Mouse (Mus musculus): ENCODE results near the gene Olfr873. TPM values are rescaled to one million over a fixed set of nuclear protein-coding genes. Genes with fewer than 3 reads are reported as not detected.
"Not testable (repeated sequence)": the region's sequence is repeated elsewhere in the genome, so short reads cannot be mapped to it uniquely, and the experiment has no call there.

The Olfr873 gene
- not detected in 2 replicates for total RNA-seq (2014; rRNA removed)
- polyA plus RNA-seq (2015; fragmentation: Nextera tagmentation; extraction: Ambion mirVana), result not detected in 2 replicates

- no peak within 1 kb of the TSS for H3K4me2 ChIP-seq (ENCODE audit: low read depth, low read length, poor library complexity, severe bottlenecking)
- H3K36me3 ChIP-seq (ENCODE audit: insufficient read depth, low read length), result no peaks in the 10 kb centered on the region
- no peak for TF ChIP-seq CTCF (IDR thresholded peaks at IDR 0.05)
- 0 out of 2 replicates have a peak, but pooled peaks cover 4% of the 10 kb centered on the region for H3K9me3 ChIP-seq (ENCODE audit: low read length)
- ATAC-seq (ENCODE audit: low FRiP score) (no peak), DNase-seq (ENCODE audit: low spot score) (no peak)
- no peak within 1 kb of the TSS for H3K9ac ChIP-seq (replicated peaks; ENCODE audit: low read length, poor library complexity, severe bottlenecking)
- no peaks in the 10 kb centered on the region for H3K4me1 ChIP-seq (ENCODE audit: insufficient read depth, low read length)
- H3K27me3 ChIP-seq (ENCODE audit: insufficient read depth, low read length), result no peaks in the 10 kb centered on the region
- no peak within 1 kb of the TSS for H3K4me3 ChIP-seq (ENCODE audit: low read depth, low read length)
- H3K27ac ChIP-seq (ENCODE audit: low read depth, low read length), result no peak within 1 kb of the TSS
- 77% methylated on average over 1 of the region's 1 CpGs for WGBS
Measured at GRCm38 (mm10) chr9:20298232-20298631, at the start of gene Olfr873. Gene Olfr873, plus strand, starts transcription at chr9:20298532.

- Histone ChIP-seq H3K9me3 (ENCODE audit: low read length) (no peaks in the 10 kb centered on the region), H3K27me3 (ENCODE audit: insufficient read depth, low read length) (no peaks in the 10 kb centered on the region), H3K36me3 (ENCODE audit: insufficient read depth, low read length) (no peaks in the 10 kb centered on the region), H3K4me3 (ENCODE audit: low read depth, low read length) (no peak within 1 kb of the TSS), H3K9ac (replicated peaks; ENCODE audit: low read length, poor library complexity, severe bottlenecking) (no peak within 1 kb of the TSS), H3K27ac (ENCODE audit: low read depth, low read length) (no peak within 1 kb of the TSS), H3K4me1 (ENCODE audit: insufficient read depth, low read length) (no peaks in the 10 kb centered on the region), H3K4me2 (ENCODE audit: low read depth, low read length, poor library complexity, severe bottlenecking) (no peak within 1 kb of the TSS)
- WGBS, result 77% methylated on average over 1 of the region's 1 CpGs
- no peak for TF ChIP-seq CTCF (IDR thresholded peaks at IDR 0.05)
- no peak for ATAC-seq (ENCODE audit: low FRiP score)
- no peak for DNase-seq (ENCODE audit: low spot score)
Measured at GRCm38 (mm10) chr9:20282051-20282450, 16.3 kb upstream of the Olfr873 start, which contains the start of gene Olfr39. Gene Olfr39, plus strand, starts transcription at chr9:20282351.

- not testable (repeated sequence) for DNase-seq (ENCODE audit: low spot score); H3K4me3 ChIP-seq (ENCODE audit: low read depth, low read length); H3K4me1 ChIP-seq (ENCODE audit: insufficient read depth, low read length); H3K27ac ChIP-seq (ENCODE audit: low read depth, low read length); H3K27me3 ChIP-seq (ENCODE audit: insufficient read depth, low read length); ATAC-seq (ENCODE audit: low FRiP score); H3K9me3 ChIP-seq (ENCODE audit: low read length); H3K9ac ChIP-seq (replicated peaks; ENCODE audit: low read length, poor library complexity, severe bottlenecking); H3K4me2 ChIP-seq (ENCODE audit: low read depth, low read length, poor library complexity, severe bottlenecking); H3K36me3 ChIP-seq (ENCODE audit: insufficient read depth, low read length)
- WGBS, result 86% methylated on average over 5 of the region's 5 CpGs
Measured at GRCm38 (mm10) chr9:20295562-20295961, 2.8 kb upstream of the Olfr873 start.

GRCm38 (mm10) chr9:20335994-20336393 lies 37.7 kb downstream of the Olfr873 start, which contains the start of gene Olfr18:
Gene Olfr18, minus strand, starts transcription at chr9:20336094.
- DNase-seq (ENCODE audit: low spot score) (no peak), ATAC-seq (ENCODE audit: low FRiP score) (no peak)
- no peak within 1 kb of the TSS for H3K27ac ChIP-seq (ENCODE audit: low read depth, low read length)
- H3K9me3 ChIP-seq (ENCODE audit: low read length), result no peaks in the 10 kb centered on the region
- no peak within 1 kb of the TSS for H3K9ac ChIP-seq (replicated peaks; ENCODE audit: low read length, poor library complexity, severe bottlenecking)
- H3K4me2 ChIP-seq (ENCODE audit: low read depth, low read length, poor library complexity, severe bottlenecking), result no peak within 1 kb of the TSS
- H3K4me1 ChIP-seq (ENCODE audit: insufficient read depth, low read length), result no peaks in the 10 kb centered on the region
- H3K27me3 ChIP-seq (ENCODE audit: insufficient read depth, low read length), result no peaks in the 10 kb centered on the region
- TF ChIP-seq CTCF (IDR thresholded peaks at IDR 0.05), result no peak
- no peaks in the 10 kb centered on the region for H3K36me3 ChIP-seq (ENCODE audit: insufficient read depth, low read length)
- H3K4me3 ChIP-seq (ENCODE audit: low read depth, low read length), result no peak within 1 kb of the TSS

- WGBS, result 93% methylated on average over 4 of the region's 4 CpGs
- no peak for TF ChIP-seq CTCF (IDR thresholded peaks at IDR 0.05)
- Histone ChIP-seq H3K4me1 (ENCODE audit: insufficient read depth, low read length) (no peaks in the 10 kb centered on the region), H3K27ac (ENCODE audit: low read depth, low read length) (no peak overlapping the region), H3K4me3 (ENCODE audit: low read depth, low read length) (no peak overlapping the region), H3K36me3 (ENCODE audit: insufficient read depth, low read length) (peaks cover 22% of the 10 kb centered on the region), H3K27me3 (ENCODE audit: insufficient read depth, low read length) (no peaks in the 10 kb centered on the region), H3K4me2 (ENCODE audit: low read depth, low read length, poor library complexity, severe bottlenecking) (no peak overlapping the region), H3K9me3 (ENCODE audit: low read length) (0 out of 2 replicates have a peak, but pooled peaks cover 3% of the 10 kb centered on the region), H3K9ac (replicated peaks; ENCODE audit: low read length, poor library complexity, severe bottlenecking) (no peak overlapping the region)
- DNase-seq (ENCODE audit: low spot score), result no peak
- no peak for ATAC-seq (ENCODE audit: low FRiP score)
Measured at GRCm38 (mm10) chr9:20348501-20348900, 50.2 kb downstream of the Olfr873 start.

Other genes with a start within 250 kb of the Olfr873 start
- not detected in 2 replicates for gene Olfr867, start 241.0 kb upstream of the Olfr873 start, total RNA-seq (2014; rRNA removed)
- not detected in 2 replicates for gene Olfr867, start 241.0 kb upstream of the Olfr873 start, polyA plus RNA-seq (2015; fragmentation: Nextera tagmentation; extraction: Ambion mirVana)
- not detected in 2 replicates for gene Olfr868, start 199.9 kb upstream of the Olfr873 start, total RNA-seq (2014; rRNA removed)
- gene Olfr868, start 199.9 kb upstream of the Olfr873 start, polyA plus RNA-seq (2015; fragmentation: Nextera tagmentation; extraction: Ambion mirVana), result not detected in 2 replicates
- gene Olfr869, start 169.5 kb upstream of the Olfr873 start, total RNA-seq (2014; rRNA removed), result not detected in 2 replicates
- gene Olfr869, start 169.5 kb upstream of the Olfr873 start, polyA plus RNA-seq (2015; fragmentation: Nextera tagmentation; extraction: Ambion mirVana), result not detected in 2 replicates
- gene Olfr870, start 124.5 kb upstream of the Olfr873 start, total RNA-seq (2014; rRNA removed), result not detected in 2 replicates
- not detected in 2 replicates for gene Olfr870, start 124.5 kb upstream of the Olfr873 start, polyA plus RNA-seq (2015; fragmentation: Nextera tagmentation; extraction: Ambion mirVana)
- not detected in 2 replicates for gene Olfr871, start 86.3 kb upstream of the Olfr873 start, total RNA-seq (2014; rRNA removed)
- gene Olfr871, start 86.3 kb upstream of the Olfr873 start, polyA plus RNA-seq (2015; fragmentation: Nextera tagmentation; extraction: Ambion mirVana), result not detected in 2 replicates
- gene Olfr872, start 61.4 kb upstream of the Olfr873 start, total RNA-seq (2014; rRNA removed), result not detected in 2 replicates
- gene Olfr872, start 61.4 kb upstream of the Olfr873 start, polyA plus RNA-seq (2015; fragmentation: Nextera tagmentation; extraction: Ambion mirVana), result not detected in 2 replicates
- not detected in 2 replicates for gene Olfr39, start 16.2 kb upstream of the Olfr873 start, total RNA-seq (2014; rRNA removed)
- not detected in 2 replicates for gene Olfr39, start 16.2 kb upstream of the Olfr873 start, polyA plus RNA-seq (2015; fragmentation: Nextera tagmentation; extraction: Ambion mirVana)
- gene Olfr18, start 37.6 kb downstream of the Olfr873 start, total RNA-seq (2014; rRNA removed), result not detected in 2 replicates
- 0.11 TPM in 1 of 2 replicates, not detected in the other for gene Olfr18, start 37.6 kb downstream of the Olfr873 start, polyA plus RNA-seq (2015; fragmentation: Nextera tagmentation; extraction: Ambion mirVana)
- 23.6 and 45.2 TPM in 2 replicates for gene Zfp560, start 86.6 kb downstream of the Olfr873 start, total RNA-seq (2014; rRNA removed)
- 73.4 and 73.6 TPM in 2 replicates for gene Zfp560, start 86.6 kb downstream of the Olfr873 start, polyA plus RNA-seq (2015; fragmentation: Nextera tagmentation; extraction: Ambion mirVana)
- 20.5 and 31.2 TPM in 2 replicates for gene Zfp26, start 161.6 kb downstream of the Olfr873 start, total RNA-seq (2014; rRNA removed)
- gene Zfp26, start 161.6 kb downstream of the Olfr873 start, polyA plus RNA-seq (2015; fragmentation: Nextera tagmentation; extraction: Ambion mirVana), result 7.6 and 9.3 TPM in 2 replicates
- 33.5 and 62.2 TPM in 2 replicates for gene Zfp426, start 194.2 kb downstream of the Olfr873 start, total RNA-seq (2014; rRNA removed)
- gene Zfp426, start 194.2 kb downstream of the Olfr873 start, polyA plus RNA-seq (2015; fragmentation: Nextera tagmentation; extraction: Ambion mirVana), result 20.8 and 23.4 TPM in 2 replicates
- 96.3 and 124 TPM in 2 replicates for gene Zfp266, start 222.9 kb downstream of the Olfr873 start, total RNA-seq (2014; rRNA removed)
- gene Zfp266, start 222.9 kb downstream of the Olfr873 start, polyA plus RNA-seq (2015; fragmentation: Nextera tagmentation; extraction: Ambion mirVana), result 48.5 and 54.8 TPM in 2 replicates